Mouse (Mus musculus): ENCODE data around the gene Phtf2. TPM values are rescaled to one million over a fixed set of nuclear protein-coding genes. Genes with fewer than 3 reads are reported as not detected.
"Not testable (repeated sequence)": the region's sequence is repeated elsewhere in the genome, so short reads cannot be mapped to it uniquely, and the experiment has no call there.

The Phtf2 gene
- total RNA-seq, 2 experiments from 2014 or later, result 14.9 to 23.1 TPM

- DNase-seq (ENCODE audit: extremely low spot score in 1 of 2, low spot score in 2 of 2), result no peak
- intact Hi-C loops (cut with DNase I), result no loop called here
- Histone ChIP-seq H3K27ac (no peak overlapping the region), H3K4me3 (no peak overlapping the region)
- no peak for TF ChIP-seq CTCF (IDR thresholded peaks at IDR 0.05)
These were observed 128.8 kb downstream of the Phtf2 start for GRCm38 (mm10) chr5:20753096-20753495.

DNA sequence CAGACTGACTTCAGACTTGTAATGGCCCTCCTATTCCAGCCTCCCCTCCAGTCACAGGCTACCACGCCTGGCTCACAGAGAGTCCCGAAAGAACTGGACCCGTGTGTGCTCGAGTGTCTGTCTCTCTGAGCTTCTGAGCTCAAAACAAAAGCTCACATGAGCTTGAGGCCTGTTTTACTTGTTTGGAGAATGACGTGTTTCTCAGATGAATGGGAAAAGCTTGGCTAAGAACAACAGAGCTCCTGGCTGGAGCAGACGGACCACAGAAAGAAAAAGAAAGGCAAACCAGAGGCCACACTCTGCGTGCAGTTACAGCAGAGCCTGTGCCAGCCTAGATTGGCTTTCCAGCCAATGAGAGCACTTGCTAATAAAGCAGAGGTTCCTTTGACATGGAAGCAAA, 130.2 kb downstream of the Phtf2 start:
- Histone ChIP-seq H3K27ac (no peak overlapping the region), H3K4me3 (no peak overlapping the region)
- no peak for TF ChIP-seq CTCF (IDR thresholded peaks at IDR 0.05)
- intact Hi-C loops (cut with DNase I), result no loop called here
- DNase-seq (ENCODE audit: extremely low spot score in 1 of 2, low spot score in 2 of 2), result no peak

DNA sequence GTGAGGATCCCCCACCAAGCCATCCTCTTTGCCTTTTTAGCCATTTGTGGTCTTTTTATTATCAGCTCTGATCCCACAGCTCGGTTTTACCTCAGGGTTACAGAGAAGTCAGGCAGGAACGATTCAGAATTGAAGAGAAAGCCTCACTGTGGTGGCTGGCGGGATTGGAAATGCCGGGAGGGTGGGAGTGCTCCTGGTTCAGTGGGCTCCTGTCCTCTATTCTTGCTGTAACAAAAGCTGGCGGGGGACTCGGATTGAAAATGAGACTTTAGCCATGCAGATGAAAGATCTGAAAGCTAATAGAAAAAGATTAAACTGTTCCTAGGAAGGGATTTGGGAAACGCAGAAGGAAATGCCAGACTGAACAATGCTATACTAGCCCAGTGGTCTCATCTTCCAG, 130.9 kb downstream of the Phtf2 start:
- Histone ChIP-seq H3K4me3 (no peak overlapping the region), H3K27ac (no peak overlapping the region)
- intact Hi-C loops (cut with DNase I), result no loop called here
- no peak for TF ChIP-seq CTCF (IDR thresholded peaks at IDR 0.05)
- no peak for DNase-seq (ENCODE audit: extremely low spot score in 1 of 2, low spot score in 2 of 2)

DNA sequence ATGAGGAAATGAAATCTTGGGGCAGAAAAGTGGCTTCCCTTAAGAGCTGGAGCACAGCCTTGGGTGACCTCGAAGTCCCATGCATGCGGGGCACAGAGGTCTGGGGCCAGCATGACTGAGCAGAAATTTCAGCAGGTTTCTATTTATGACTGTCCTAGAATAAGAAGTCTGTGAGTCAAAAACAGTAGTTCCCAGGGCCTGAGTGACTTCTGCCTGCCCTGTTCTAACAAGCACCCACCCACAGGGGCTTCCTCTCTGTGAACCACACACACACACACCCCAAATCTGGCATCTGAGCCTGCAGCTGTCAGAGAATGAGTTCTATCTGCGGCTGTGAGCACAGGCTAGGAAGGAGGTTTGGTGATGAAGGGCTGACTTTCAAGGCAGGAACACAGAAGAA, 132.4 kb downstream of the Phtf2 start:
- intact Hi-C loops (cut with DNase I), result no loop called here
- TF ChIP-seq CTCF (IDR thresholded peaks at IDR 0.05), result no peak
- H3K27ac ChIP-seq, result no peak overlapping the region
- DNase-seq (ENCODE audit: extremely low spot score in 1 of 2, low spot score in 2 of 2), result no peak
- no peak overlapping the region for H3K4me3 ChIP-seq

DNA sequence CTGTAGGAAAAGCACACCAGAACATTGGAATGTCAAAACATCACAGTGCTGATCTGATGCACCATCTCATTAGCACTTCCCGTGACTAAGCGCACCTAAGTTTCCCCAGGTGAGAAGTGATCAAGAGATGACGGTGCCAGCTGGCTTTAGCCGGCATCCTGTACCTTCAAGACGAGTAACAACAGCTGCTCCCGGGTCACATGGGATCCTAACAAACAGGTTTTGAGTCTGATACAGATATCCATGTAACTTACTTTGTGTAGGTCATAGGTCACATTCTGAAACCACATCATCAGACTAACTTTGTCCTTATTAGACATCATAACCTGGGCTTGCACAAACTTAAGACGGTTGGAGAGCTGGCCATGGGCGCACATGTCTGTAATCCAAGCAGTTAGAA, 133.1 kb downstream of the Phtf2 start:
- no peak for TF ChIP-seq CTCF (IDR thresholded peaks at IDR 0.05)
- intact Hi-C loops (cut with DNase I), result no loop called here

DNA sequence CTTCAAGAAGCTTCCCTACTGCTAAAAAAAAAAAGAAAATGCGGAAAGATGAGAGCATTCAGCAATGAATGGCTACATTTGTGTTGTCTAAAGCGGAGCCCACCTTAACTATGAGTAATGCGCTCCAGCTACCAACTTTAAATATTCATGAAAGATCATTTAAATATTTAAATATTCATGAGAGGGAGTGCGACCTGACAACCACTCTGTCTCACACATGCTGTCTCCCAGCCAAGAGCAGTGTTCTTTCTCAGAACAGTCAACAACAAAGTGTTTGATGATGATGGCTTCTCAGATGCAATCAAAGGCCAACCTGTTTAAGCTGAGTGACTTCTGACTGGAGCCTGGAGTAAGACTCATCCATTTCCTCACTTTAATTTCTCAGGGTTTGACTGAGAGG, 133.8 kb downstream of the Phtf2 start:
- no peak overlapping the region for H3K27ac ChIP-seq
- H3K4me3 ChIP-seq, result no peak overlapping the region
- no peak for DNase-seq (ENCODE audit: extremely low spot score in 1 of 2, low spot score in 2 of 2)
- intact Hi-C loops (cut with DNase I), result no loop called here
- no peak for TF ChIP-seq CTCF (IDR thresholded peaks at IDR 0.05)

More for the DNA sequence above, 133.1 kb downstream of the Phtf2 start:
- no peak for DNase-seq (ENCODE audit: extremely low spot score in 1 of 2, low spot score in 2 of 2)
- Histone ChIP-seq H3K4me3 (no peak overlapping the region), H3K27ac (no peak overlapping the region)

DNA sequence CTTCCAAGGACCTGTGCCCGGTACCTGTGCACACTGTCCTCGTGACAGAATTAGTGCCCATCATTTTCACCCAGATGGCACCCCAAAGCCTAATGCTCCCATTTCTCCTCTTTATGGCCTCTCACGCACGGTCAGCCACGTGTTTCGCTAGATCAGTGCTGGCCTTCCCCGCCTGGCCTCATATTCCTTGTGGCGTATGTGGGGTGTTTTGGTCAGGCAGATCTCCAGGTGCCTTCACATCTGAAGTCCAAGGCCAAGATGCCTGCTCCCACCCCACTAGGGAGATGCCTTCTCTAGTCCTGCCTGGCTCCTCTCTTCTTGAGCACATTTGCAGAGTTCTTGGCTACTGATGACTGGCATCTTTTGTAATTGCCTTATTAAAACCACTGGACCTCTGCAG, 140.0 kb downstream of the Phtf2 start:
- Histone ChIP-seq H3K27ac (no peak overlapping the region), H3K4me3 (no peak overlapping the region)
- TF ChIP-seq CTCF (IDR thresholded peaks at IDR 0.05), result no peak
- DNase-seq (ENCODE audit: extremely low spot score in 1 of 2, low spot score in 2 of 2), result no peak
- intact Hi-C loops (cut with DNase I), result no loop called here

DNA sequence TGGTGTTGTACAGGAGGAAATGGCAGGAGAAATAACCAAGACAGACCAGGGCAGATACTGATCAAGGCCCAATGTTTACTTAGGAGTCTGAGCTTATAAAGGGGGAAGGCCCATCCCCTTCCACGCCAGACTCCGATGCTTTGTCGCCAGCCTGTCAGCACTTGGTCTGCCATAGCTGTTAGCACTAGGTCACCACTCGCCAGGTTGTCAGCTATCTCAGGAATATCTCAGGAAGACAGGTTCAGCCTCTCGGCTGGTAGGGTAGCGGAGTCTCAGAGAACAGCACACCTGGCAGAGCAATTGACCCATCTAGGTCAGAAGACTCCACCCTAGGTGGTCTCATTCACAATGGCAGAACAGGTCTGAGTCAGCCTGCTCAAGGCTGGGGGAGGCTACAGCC, 140.7 kb downstream of the Phtf2 start:
- Histone ChIP-seq H3K27ac (no peak overlapping the region), H3K4me3 (no peak overlapping the region)
- no peak for DNase-seq (ENCODE audit: extremely low spot score in 1 of 2, low spot score in 2 of 2)
- intact Hi-C loops (cut with DNase I), result no loop called here
- TF ChIP-seq CTCF (IDR thresholded peaks at IDR 0.05), result no peak

GRCm38 (mm10) chr5:20738795-20739194, 143.1 kb downstream of the Phtf2 start:
- intact Hi-C loops (cut with DNase I), result no loop called here
- Histone ChIP-seq H3K4me3 (no peak overlapping the region), H3K27ac (no peak overlapping the region)
- no peak for TF ChIP-seq CTCF (IDR thresholded peaks at IDR 0.05)
- no peak for DNase-seq (ENCODE audit: extremely low spot score in 1 of 2, low spot score in 2 of 2)

DNA sequence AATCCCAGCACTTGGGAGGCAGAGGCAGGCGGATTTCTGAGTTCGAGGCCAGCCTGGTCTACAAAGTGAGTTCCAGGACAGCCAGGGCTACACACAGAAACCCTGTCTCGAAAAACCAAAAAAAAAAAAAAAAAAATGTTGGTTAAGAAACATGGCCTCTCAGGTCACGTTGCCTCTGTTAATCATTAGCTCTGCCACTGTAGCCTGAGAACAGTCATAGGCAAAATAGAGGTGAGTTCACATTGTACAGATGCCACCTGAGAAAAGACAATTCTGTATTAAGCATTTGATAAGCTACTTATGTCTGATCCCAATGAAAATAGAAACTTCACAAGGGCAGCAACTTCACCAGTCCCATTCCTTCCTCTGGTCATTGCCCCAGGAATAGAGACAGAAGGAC, 158.7 kb downstream of the Phtf2 start:
- H3K27ac ChIP-seq; DNase-seq (ENCODE audit: extremely low spot score in 1 of 2, low spot score in 2 of 2); intact Hi-C loops (cut with DNase I); H3K4me3 ChIP-seq: not testable (repeated sequence)

GRCm38 (mm10) chr5:20720201-20720900, 161.6 kb downstream of the Phtf2 start:
- no peak overlapping the region for H3K4me3 ChIP-seq
- intact Hi-C loops (cut with DNase I), result no loop called here
- no peak for TF ChIP-seq CTCF (IDR thresholded peaks at IDR 0.05)
- DNase-seq (ENCODE audit: extremely low spot score in 1 of 2, low spot score in 2 of 2), result no peak
- H3K27ac ChIP-seq, result no peak overlapping the region

DNA sequence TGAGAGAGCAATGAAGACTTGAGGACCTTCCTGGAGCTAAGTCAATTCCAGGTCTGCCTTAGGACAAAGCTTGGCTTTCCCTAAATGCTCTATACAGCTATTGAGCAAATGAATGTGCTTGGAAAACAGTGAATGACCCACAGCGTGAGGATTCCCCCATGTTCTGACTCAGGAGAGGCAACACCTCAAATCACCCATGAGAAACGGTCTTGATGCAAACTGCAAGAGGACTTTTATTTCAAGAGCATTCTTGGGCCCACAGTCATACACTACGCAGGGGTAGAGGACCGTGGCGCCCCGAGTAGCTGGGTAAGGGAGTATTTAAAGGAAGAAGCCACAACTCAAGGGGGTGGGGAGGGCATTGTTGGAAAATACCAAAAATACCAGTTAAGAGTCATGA, 165.9 kb downstream of the Phtf2 start:
- intact Hi-C loops (cut with DNase I); DNase-seq (ENCODE audit: extremely low spot score in 1 of 2, low spot score in 2 of 2); H3K27ac ChIP-seq; H3K4me3 ChIP-seq: not testable (repeated sequence)

DNA sequence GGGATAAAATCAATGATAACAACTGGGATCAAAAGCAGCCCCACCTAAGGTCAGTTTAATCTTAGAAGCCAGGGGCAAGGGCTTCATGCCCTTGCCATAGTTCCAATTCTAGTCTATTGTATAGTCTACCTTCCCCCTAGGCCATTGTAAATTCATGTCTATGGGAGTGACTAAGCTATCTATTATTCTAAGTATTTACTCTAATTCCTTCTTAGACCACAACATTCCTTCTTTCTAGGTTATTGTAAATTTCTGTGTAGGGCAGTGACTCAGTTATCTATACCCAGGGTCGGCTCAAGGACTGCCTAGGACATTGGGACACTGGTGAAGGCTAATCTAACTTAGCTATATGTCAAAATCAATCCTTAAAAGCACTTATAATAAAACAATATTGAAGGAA, 167.3 kb downstream of the Phtf2 start:
- H3K4me3 ChIP-seq; intact Hi-C loops (cut with DNase I); DNase-seq (ENCODE audit: extremely low spot score in 1 of 2, low spot score in 2 of 2); H3K27ac ChIP-seq: not testable (repeated sequence)

GRCm38 (mm10) chr5:20710845-20711244, 171.1 kb downstream of the Phtf2 start:
- H3K4me3 ChIP-seq; H3K27ac ChIP-seq; DNase-seq (ENCODE audit: extremely low spot score in 1 of 2, low spot score in 2 of 2); intact Hi-C loops (cut with DNase I): not testable (repeated sequence)

Other genes with a start within 250 kb of the Phtf2 start
- gene Tmem60, start 67 bp upstream of the Phtf2 start, total RNA-seq (2021), result 10 to 100 TPM; 22.1 to 25.8 TPM
- gene Rsbn1l, start 74.3 kb upstream of the Phtf2 start, total RNA-seq (2021), result 10 to 100 TPM; 16.8 to 17.8 TPM
- gene Ptpn12, start 173.8 kb upstream of the Phtf2 start, total RNA-seq (2021), result 10 to 100 TPM; 40.4 to 42.2 TPM